Mouse (Mus musculus): ENCODE data around the gene Gnao1.

- TF ChIP-seq CHD2 (IDR thresholded peaks at IDR 0.05; ENCODE audit: low read depth, low read length) (no peak), ZC3H11A (IDR thresholded peaks at IDR 0.05; ENCODE audit: borderline replicate concordance, low read depth, low read length) (no peak)
These were observed 32.2 kb upstream of the Gnao1 start for GRCm38 (mm10) chr8:93777605-93778004.

All from ES-E14 (cell line).